Mouse (Mus musculus) megakaryocyte progenitor cell, adult 5-6 weeks (primary cell): ENCODE measurements around the gene Rgs7bp. TPM values are rescaled to one million over a fixed set of nuclear protein-coding genes. Genes with fewer than 3 reads are reported as not detected.

Source experiments
- ATAC-seq: replicated peaks from 2 replicates; pipeline ENCODE4 v1.8.0; 2016; ENCODE audit warnings: mild to moderate bottlenecking, moderate TSS enrichment, inconsistent platforms; ENCODE audit not compliant: poor library complexity
- total RNA-seq, 2 experiments: library from RNA; stranded (forward) in 1 of 2; stranded (reverse) in 1 of 2; fragments of 157-497, 149-512 nt in 1 of 2; fragments of 200-1000 nt in 1 of 2; gene quantifications; 2 replicates each; pipeline versions ENCODE4 v1.2.3 to v1.2.4; 2015 to 2017

The Rgs7bp gene
- total RNA-seq, 2 experiments from 2014 or later, result 0.37 to 0.52 TPM

GRCm38 (mm10) chr13:105011300-105011699, 43.4 kb downstream of the Rgs7bp start:
- ATAC-seq, result no peak

- no peak for ATAC-seq
These were observed 45.8 kb downstream of the Rgs7bp start for GRCm38 (mm10) chr13:105008891-105009290.

- no peak for ATAC-seq
These were observed 51.9 kb downstream of the Rgs7bp start for GRCm38 (mm10) chr13:105002831-105003157.

- ATAC-seq, result no peak
These were observed 52.4 kb downstream of the Rgs7bp start for GRCm38 (mm10) chr13:105002132-105002830.

GRCm38 (mm10) chr13:105001714-105002113, 53.0 kb downstream of the Rgs7bp start:
- no peak for ATAC-seq

- ATAC-seq, result no peak
These were observed 65.9 kb downstream of the Rgs7bp start for GRCm38 (mm10) chr13:104988811-104989258.

- ATAC-seq, result no peak
These were observed 66.7 kb downstream of the Rgs7bp start for GRCm38 (mm10) chr13:104988009-104988540.

GRCm38 (mm10) chr13:104985691-104986090, 69.0 kb downstream of the Rgs7bp start:
- ATAC-seq, result no peak

- no peak for ATAC-seq
These were observed 70.7 kb downstream of the Rgs7bp start for GRCm38 (mm10) chr13:104983989-104984388.

- no peak for ATAC-seq
These were observed 71.9 kb downstream of the Rgs7bp start for GRCm38 (mm10) chr13:104982781-104983353.

GRCm38 (mm10) chr13:104978176-104978575, 76.6 kb downstream of the Rgs7bp start:
- no peak for ATAC-seq

GRCm38 (mm10) chr13:104967486-104967885, 87.2 kb downstream of the Rgs7bp start:
- no peak for ATAC-seq

- no peak for ATAC-seq
These were observed 91.0 kb downstream of the Rgs7bp start for GRCm38 (mm10) chr13:104963716-104964115.

- ATAC-seq, result no peak
These were observed 91.9 kb downstream of the Rgs7bp start for GRCm38 (mm10) chr13:104962716-104963411.

- ATAC-seq, result no peak
These were observed 92.6 kb downstream of the Rgs7bp start for GRCm38 (mm10) chr13:104962166-104962565.

GRCm38 (mm10) chr13:104960951-104961715, 93.6 kb downstream of the Rgs7bp start:
- no peak for ATAC-seq

- ATAC-seq, result no peak
These were observed 94.4 kb downstream of the Rgs7bp start for GRCm38 (mm10) chr13:104960206-104960928.

GRCm38 (mm10) chr13:104959733-104960132, 95.0 kb downstream of the Rgs7bp start:
- ATAC-seq, result no peak

GRCm38 (mm10) chr13:104947958-104948357, 106.8 kb downstream of the Rgs7bp start:
- peak; percentile 98 for ATAC-seq

- no peak for ATAC-seq
These were observed 114.2 kb downstream of the Rgs7bp start for GRCm38 (mm10) chr13:104940483-104940882.
